Mouse (Mus musculus): ENCODE results near the gene Wdfy3. TPM values are rescaled to one million over a fixed set of nuclear protein-coding genes. Genes with fewer than 3 reads are reported as not detected.
A peak's percentile ranks its signal among the peaks of the same experiment; 100 is the strongest.

The Wdfy3 gene
- total RNA-seq, 2 experiments from 2014 or later, result 8.4 to 19.4 TPM

GRCm38 (mm10) chr5:101899981-101900380 is 169.7 kb downstream of the Wdfy3 start:
- ATAC-seq (replicated peaks; ENCODE audit: low FRiP score, low TSS enrichment, poor library complexity, severe bottlenecking), result no peak

DNA sequence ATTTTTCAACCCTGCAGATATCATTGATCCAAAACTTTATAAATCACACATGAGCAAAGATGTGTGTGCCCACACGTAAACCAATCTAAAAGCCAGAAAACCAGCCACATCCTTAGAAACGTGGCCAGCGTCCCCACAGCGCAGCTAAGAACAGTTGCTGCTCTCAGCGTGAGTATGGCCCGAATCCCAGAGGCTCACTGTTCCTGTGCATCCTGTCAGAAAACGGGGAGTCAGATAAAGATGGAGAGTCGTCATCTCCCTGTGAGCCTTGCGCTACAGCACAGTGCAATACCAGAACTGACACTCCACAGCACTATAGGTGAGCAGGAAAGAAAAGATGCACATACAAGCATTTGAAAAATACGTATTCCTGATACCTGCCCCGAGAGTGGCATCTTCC is 172.9 kb downstream of the Wdfy3 start:
- no peak for ATAC-seq (replicated peaks; ENCODE audit: low FRiP score, low TSS enrichment, poor library complexity, severe bottlenecking)

- no peak for ATAC-seq (replicated peaks; ENCODE audit: low FRiP score, low TSS enrichment, poor library complexity, severe bottlenecking)
Measured at GRCm38 (mm10) chr5:101895717-101896645, 173.7 kb downstream of the Wdfy3 start.

DNA sequence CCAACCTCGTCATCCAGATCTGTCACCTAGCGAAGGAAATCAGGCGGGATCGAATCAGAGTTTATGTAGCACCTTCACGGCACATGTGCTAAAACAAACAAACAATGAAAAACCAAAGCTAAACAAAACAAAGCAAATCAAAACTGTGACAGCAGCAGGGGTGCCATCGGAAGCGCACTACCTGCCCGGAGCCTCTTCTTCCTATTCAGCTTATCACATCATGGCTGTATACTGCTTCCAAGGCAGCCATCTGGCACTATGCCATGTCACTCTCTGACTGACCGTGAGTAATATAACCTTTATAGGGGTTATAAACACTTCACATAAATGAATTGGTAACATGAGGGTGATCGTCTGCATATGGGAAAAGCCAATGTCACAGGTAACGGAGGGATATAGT is 174.6 kb downstream of the Wdfy3 start:
- ATAC-seq (replicated peaks; ENCODE audit: low FRiP score, low TSS enrichment, poor library complexity, severe bottlenecking), result no peak

- ATAC-seq (replicated peaks; ENCODE audit: low FRiP score, low TSS enrichment, poor library complexity, severe bottlenecking), result no peak
Measured at GRCm38 (mm10) chr5:101893820-101894515, 175.8 kb downstream of the Wdfy3 start.

DNA sequence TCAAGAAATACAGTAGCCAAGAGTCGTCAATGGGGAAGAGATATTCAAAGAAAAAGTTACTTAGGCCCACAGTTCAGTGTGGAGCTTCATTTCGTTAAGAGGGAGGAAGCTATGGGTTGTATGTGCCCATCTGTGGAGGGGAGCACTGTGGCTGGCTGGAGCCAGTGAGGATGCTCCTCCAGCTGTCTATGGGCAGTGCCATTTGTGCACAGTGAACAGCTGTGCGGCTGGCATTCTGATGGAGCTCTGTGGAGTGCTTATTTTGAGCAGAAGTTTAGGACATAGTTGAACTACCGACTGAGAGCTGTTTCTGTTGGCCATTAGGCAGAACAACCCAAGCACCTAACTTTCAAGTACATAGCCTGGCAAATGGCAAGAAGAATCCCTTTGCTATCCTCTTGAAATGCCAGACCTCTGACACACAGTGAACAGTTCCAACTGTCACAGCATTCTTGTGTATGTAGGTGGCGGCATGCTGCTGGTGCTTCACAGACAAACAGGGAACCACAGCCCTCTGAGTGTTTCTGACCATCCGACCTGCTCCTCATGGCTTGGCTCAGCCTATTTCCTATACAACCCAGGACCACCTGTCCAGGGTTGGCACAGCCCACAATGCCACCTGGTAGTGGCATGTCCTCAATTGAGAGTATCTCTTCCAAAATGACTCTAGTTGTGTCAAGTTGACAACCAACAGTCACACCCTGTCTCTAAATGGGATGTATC is 177.9 kb downstream of the Wdfy3 start:
- no peak for ATAC-seq (replicated peaks; ENCODE audit: low FRiP score, low TSS enrichment, poor library complexity, severe bottlenecking)

DNA sequence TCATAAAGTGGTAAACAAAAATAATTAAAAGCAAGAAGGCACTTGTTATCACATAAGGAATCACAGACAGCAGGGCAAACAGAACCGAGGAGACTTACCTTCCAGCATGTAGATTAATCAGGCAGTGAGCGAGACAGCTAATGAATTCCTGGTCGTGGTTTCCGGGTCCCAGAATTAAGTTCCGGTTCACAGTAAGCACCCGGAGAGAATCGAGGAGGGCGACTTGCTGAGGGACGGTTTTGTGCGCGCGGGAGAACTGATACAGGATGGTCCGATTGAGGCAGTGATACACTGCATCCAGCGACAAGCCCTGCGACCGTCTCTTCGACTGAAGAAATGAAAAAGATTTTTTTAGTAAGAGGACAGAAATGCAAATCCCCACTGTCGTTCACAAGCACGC is 181.7 kb downstream of the Wdfy3 start:
- ATAC-seq (replicated peaks; ENCODE audit: low FRiP score, low TSS enrichment, poor library complexity, severe bottlenecking), result no peak

DNA sequence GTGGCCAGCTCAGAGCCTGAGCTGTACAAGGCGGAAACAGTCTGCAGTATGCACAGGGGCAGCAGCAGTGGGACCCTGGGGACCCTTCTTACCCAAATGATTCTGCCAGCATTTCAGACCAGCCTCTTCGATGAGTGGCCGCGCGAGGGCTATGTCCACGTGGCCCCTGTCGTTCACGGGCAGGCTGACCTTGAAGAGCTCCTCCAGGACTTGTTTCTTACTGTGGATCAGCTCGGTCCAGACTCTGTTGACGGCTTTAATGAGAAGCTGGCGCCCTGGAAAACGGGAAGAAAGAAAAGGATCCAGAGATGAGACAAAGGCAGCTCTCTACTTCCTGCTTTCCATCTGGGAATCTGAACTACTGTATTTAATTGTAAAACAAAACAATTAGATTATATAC is 184.7 kb downstream of the Wdfy3 start:
- no peak for ATAC-seq (replicated peaks; ENCODE audit: low FRiP score, low TSS enrichment, poor library complexity, severe bottlenecking)

GRCm38 (mm10) chr5:101882191-101882590 is 187.5 kb downstream of the Wdfy3 start:
- no peak for ATAC-seq (replicated peaks; ENCODE audit: low FRiP score, low TSS enrichment, poor library complexity, severe bottlenecking)

DNA sequence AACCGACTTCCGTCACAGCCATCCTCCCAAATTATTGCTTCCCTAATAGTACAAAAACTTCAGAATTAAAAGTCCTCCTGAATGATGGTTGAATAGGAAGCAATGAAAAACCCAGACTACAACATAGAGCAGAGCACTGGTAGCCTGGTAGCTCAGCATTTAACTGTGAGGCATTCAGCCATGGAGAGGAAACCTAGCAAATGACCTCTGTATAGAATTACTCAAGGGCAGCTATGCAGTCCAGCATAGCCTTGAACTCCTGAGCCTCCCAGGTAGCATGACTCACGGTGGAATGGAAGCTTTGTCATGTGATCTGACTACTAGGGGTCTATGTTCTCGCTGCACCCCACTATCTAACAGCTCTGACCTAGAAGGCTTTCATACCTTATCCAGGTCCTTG is 189.8 kb downstream of the Wdfy3 start:
- ATAC-seq (replicated peaks; ENCODE audit: low FRiP score, low TSS enrichment, poor library complexity, severe bottlenecking), result no peak

DNA sequence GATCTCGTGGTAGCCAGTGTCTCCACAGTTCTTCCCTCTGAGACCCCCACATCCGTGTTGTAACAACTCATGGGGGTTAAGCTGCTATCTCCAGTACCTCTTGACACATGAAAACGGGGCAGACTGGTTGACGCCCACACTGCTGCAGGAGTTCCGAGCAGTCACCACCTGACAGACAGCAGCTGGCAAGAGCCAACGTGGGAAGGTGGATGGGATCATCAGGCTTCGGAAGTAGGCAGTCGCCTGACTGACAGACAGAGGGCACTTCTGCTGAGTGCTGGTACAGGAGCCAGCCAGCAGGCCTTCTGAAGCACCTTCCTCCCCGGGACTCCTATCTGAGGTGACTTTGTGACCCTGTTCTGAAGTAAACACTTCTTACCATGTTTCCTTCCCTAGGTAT is 191.3 kb downstream of the Wdfy3 start:
- ATAC-seq (replicated peaks; ENCODE audit: low FRiP score, low TSS enrichment, poor library complexity, severe bottlenecking), result no peak

GRCm38 (mm10) chr5:101876185-101876584 is 193.5 kb downstream of the Wdfy3 start:
- ATAC-seq (replicated peaks; ENCODE audit: low FRiP score, low TSS enrichment, poor library complexity, severe bottlenecking), result no peak

- no peak for ATAC-seq (replicated peaks; ENCODE audit: low FRiP score, low TSS enrichment, poor library complexity, severe bottlenecking)
Measured at GRCm38 (mm10) chr5:101866722-101867121, 203.0 kb downstream of the Wdfy3 start.

GRCm38 (mm10) chr5:101863946-101864345 is 205.8 kb downstream of the Wdfy3 start:
- no peak for ATAC-seq (replicated peaks; ENCODE audit: low FRiP score, low TSS enrichment, poor library complexity, severe bottlenecking)

DNA sequence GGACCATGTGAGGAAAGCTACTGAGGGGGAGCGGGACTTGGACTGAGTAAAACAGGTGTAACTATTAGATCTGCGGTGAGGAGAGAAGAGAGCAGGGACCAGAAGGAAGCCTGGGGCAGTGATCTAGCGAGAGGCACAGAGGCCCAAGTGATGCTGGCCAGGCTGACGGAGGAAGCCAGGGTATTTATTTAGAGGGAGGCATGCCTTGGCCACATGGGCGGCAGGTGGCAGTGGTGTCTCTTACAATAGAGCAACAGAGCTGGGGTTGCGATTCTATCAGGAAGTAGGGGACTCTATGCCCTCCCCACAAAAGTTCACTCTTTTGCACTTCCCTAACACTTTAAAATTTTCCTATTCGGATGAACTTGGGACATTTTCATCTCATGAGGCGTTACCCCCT is 207.1 kb downstream of the Wdfy3 start:
- no peak for ATAC-seq (replicated peaks; ENCODE audit: low FRiP score, low TSS enrichment, poor library complexity, severe bottlenecking)

DNA sequence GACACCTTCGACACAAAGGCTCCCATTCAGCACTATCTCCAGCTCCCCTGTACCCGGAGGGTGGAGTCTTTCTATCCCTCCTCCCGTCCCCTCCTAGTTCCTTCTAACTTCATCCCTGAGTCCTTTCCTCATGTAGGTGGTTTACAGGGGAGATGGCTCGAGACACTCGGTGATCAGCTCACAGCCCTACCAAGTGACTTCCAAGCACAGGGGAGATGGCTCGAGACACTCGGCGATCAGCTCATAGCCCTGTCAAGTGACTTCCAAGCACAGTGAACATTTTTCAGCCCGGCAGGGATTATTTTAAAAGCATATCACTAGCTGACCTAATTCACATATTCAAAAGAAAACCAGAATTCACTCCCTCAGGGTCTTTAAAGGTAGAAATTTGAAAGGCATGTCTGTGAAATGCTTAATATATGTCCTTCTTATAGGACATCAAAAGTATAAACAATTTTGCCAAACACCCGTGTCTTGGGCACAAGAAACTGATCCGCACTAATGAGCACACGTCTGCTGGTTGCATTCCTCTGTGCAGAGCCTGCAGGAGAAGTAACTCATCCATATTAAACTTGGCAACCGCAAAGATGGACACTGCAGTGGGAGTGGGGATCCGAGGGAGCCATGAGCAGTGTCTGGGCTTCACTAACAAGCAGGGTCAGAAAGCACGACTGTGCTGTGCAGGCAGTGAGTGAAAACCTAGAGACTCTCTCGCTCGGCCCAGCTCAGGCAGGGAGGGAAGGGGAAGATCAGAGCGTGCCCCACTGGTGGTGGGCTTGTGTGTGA is 207.7 kb downstream of the Wdfy3 start:
- ATAC-seq (replicated peaks; ENCODE audit: low FRiP score, low TSS enrichment, poor library complexity, severe bottlenecking), result no peak

- ATAC-seq (replicated peaks; ENCODE audit: low FRiP score, low TSS enrichment, poor library complexity, severe bottlenecking), result no peak
Measured at GRCm38 (mm10) chr5:101858891-101859436, 210.8 kb downstream of the Wdfy3 start.

DNA sequence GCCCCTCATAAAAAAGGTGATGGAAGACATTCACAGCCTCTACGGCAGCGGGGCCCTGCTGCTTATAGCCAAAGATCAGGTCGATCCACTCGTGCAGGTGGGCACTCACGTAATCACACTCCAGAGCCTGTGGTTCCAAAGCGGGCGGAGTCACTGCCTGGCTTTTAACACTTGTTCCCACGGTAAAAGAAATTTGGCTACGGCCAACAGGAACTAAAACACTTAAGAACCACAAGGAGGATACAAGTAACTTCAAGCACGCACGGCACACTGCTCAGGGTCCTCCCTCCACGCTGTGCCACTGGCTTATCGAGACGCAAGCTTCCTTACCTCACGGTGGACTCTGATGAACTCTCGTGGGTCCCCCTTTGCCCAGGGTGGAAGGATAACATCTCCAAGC is 214.2 kb downstream of the Wdfy3 start:
- ATAC-seq (replicated peaks; ENCODE audit: low FRiP score, low TSS enrichment, poor library complexity, severe bottlenecking), result no peak

DNA sequence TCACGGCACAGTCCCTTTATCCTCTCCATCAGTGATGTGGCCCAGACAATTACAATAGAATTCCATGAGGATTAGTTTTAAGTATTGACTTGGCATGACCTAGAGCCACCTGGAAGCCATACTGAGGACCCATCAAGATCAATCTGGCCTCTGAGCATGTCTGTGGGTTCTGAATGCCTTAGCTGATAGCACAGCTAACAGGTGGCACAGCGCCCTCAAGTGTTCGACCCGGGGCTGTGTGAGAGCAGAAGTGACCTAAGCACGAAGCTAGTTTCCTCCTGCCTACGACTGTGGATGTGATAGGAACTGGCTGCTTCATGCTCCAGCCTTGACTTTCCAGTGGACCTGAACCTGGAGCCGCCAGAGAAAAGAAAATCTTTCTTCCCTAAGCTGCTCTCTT is 215.1 kb downstream of the Wdfy3 start:
- ATAC-seq (replicated peaks; ENCODE audit: low FRiP score, low TSS enrichment, poor library complexity, severe bottlenecking), result 0 out of 2 replicates have a peak, but pooled peaks have one; percentile 32

Measured in megakaryocyte-erythroid progenitor cell, adult 5-6 weeks (primary cell).